Mouse (Mus musculus): Measurements from ENCODE around the gene Gm44596. TPM values are rescaled to one million over a fixed set of nuclear protein-coding genes. Genes with fewer than 3 reads are reported as not detected.

Gm44596 gene
- total RNA-seq, 1 experiment from 2014 or later, result not detected

GRCm38 (mm10) chr6:128416169-128416568 lies 40.9 kb downstream of the Gm44596 start:
- no peak for ATAC-seq (replicated peaks in 1 of 2; ENCODE audit: insufficient read depth in 1 of 2, low FRiP score in 2 of 2, low TSS enrichment in 1 of 2, low read depth in 1 of 2, poor library complexity in 2 of 2, severe bottlenecking in 2 of 2)

- ATAC-seq (replicated peaks in 1 of 2; ENCODE audit: insufficient read depth in 1 of 2, low FRiP score in 2 of 2, low TSS enrichment in 1 of 2, low read depth in 1 of 2, poor library complexity in 2 of 2, severe bottlenecking in 2 of 2), result no peak
These were observed 42.8 kb downstream of the Gm44596 start for GRCm38 (mm10) chr6:128418076-128418475.

- ATAC-seq (replicated peaks in 1 of 2; ENCODE audit: insufficient read depth in 1 of 2, low FRiP score in 2 of 2, low TSS enrichment in 1 of 2, low read depth in 1 of 2, poor library complexity in 2 of 2, severe bottlenecking in 2 of 2), result no peak
These were observed 45.7 kb downstream of the Gm44596 start for GRCm38 (mm10) chr6:128421036-128421435.

GRCm38 (mm10) chr6:128421480-128421879 lies 46.2 kb downstream of the Gm44596 start:
- no peak for ATAC-seq (replicated peaks in 1 of 2; ENCODE audit: insufficient read depth in 1 of 2, low FRiP score in 2 of 2, low TSS enrichment in 1 of 2, low read depth in 1 of 2, poor library complexity in 2 of 2, severe bottlenecking in 2 of 2)

GRCm38 (mm10) chr6:128423496-128424268 lies 48.4 kb downstream of the Gm44596 start:
- no peak for ATAC-seq (replicated peaks in 1 of 2; ENCODE audit: insufficient read depth in 1 of 2, low FRiP score in 2 of 2, low TSS enrichment in 1 of 2, low read depth in 1 of 2, poor library complexity in 2 of 2, severe bottlenecking in 2 of 2)

- ATAC-seq (replicated peaks in 1 of 2; ENCODE audit: insufficient read depth in 1 of 2, low FRiP score in 2 of 2, low TSS enrichment in 1 of 2, low read depth in 1 of 2, poor library complexity in 2 of 2, severe bottlenecking in 2 of 2), result peak; percentile 96 to 97
These were observed 49.1 kb downstream of the Gm44596 start, which contains the start of gene Itfg2 for GRCm38 (mm10) chr6:128424269-128425019. TSS of gene Itfg2 (minus strand) at chr6:128424931.

GRCm38 (mm10) chr6:128425046-128425445 lies 49.7 kb downstream of the Gm44596 start:
- no peak for ATAC-seq (replicated peaks in 1 of 2; ENCODE audit: insufficient read depth in 1 of 2, low FRiP score in 2 of 2, low TSS enrichment in 1 of 2, low read depth in 1 of 2, poor library complexity in 2 of 2, severe bottlenecking in 2 of 2)

- no peak for ATAC-seq (replicated peaks in 1 of 2; ENCODE audit: insufficient read depth in 1 of 2, low FRiP score in 2 of 2, low TSS enrichment in 1 of 2, low read depth in 1 of 2, poor library complexity in 2 of 2, severe bottlenecking in 2 of 2)
These were observed 52.3 kb downstream of the Gm44596 start for GRCm38 (mm10) chr6:128427571-128427970.

- ATAC-seq (replicated peaks in 1 of 2; ENCODE audit: insufficient read depth in 1 of 2, low FRiP score in 2 of 2, low TSS enrichment in 1 of 2, low read depth in 1 of 2, poor library complexity in 2 of 2, severe bottlenecking in 2 of 2), result no peak
These were observed 54.0 kb downstream of the Gm44596 start for GRCm38 (mm10) chr6:128429300-128429699.

GRCm38 (mm10) chr6:128429826-128430225 lies 54.5 kb downstream of the Gm44596 start:
- ATAC-seq (replicated peaks in 1 of 2; ENCODE audit: insufficient read depth in 1 of 2, low FRiP score in 2 of 2, low TSS enrichment in 1 of 2, low read depth in 1 of 2, poor library complexity in 2 of 2, severe bottlenecking in 2 of 2), result no peak

GRCm38 (mm10) chr6:128432356-128432915 lies 57.1 kb downstream of the Gm44596 start:
- no peak for ATAC-seq (replicated peaks in 1 of 2; ENCODE audit: insufficient read depth in 1 of 2, low FRiP score in 2 of 2, low TSS enrichment in 1 of 2, low read depth in 1 of 2, poor library complexity in 2 of 2, severe bottlenecking in 2 of 2)

GRCm38 (mm10) chr6:128433566-128433965 lies 58.3 kb downstream of the Gm44596 start:
- no peak for ATAC-seq (replicated peaks in 1 of 2; ENCODE audit: insufficient read depth in 1 of 2, low FRiP score in 2 of 2, low TSS enrichment in 1 of 2, low read depth in 1 of 2, poor library complexity in 2 of 2, severe bottlenecking in 2 of 2)

GRCm38 (mm10) chr6:128435474-128435873 lies 60.2 kb downstream of the Gm44596 start:
- ATAC-seq (replicated peaks in 1 of 2; ENCODE audit: insufficient read depth in 1 of 2, low FRiP score in 2 of 2, low TSS enrichment in 1 of 2, low read depth in 1 of 2, poor library complexity in 2 of 2, severe bottlenecking in 2 of 2), result peak; percentile 19 to 34

GRCm38 (mm10) chr6:128436356-128437005 lies 61.2 kb downstream of the Gm44596 start:
- no peak for ATAC-seq (replicated peaks in 1 of 2; ENCODE audit: insufficient read depth in 1 of 2, low FRiP score in 2 of 2, low TSS enrichment in 1 of 2, low read depth in 1 of 2, poor library complexity in 2 of 2, severe bottlenecking in 2 of 2)

GRCm38 (mm10) chr6:128437288-128437687 lies 62.0 kb downstream of the Gm44596 start:
- ATAC-seq (replicated peaks in 1 of 2; ENCODE audit: insufficient read depth in 1 of 2, low FRiP score in 2 of 2, low TSS enrichment in 1 of 2, low read depth in 1 of 2, poor library complexity in 2 of 2, severe bottlenecking in 2 of 2), result no peak

GRCm38 (mm10) chr6:128437731-128438316 lies 62.5 kb downstream of the Gm44596 start:
- peak; percentile 14 to 25; a peak in 3 of 4 replicates for ATAC-seq (replicated peaks in 1 of 2; ENCODE audit: insufficient read depth in 1 of 2, low FRiP score in 2 of 2, low TSS enrichment in 1 of 2, low read depth in 1 of 2, poor library complexity in 2 of 2, severe bottlenecking in 2 of 2)

- peak; percentile 80 to 85 for ATAC-seq (replicated peaks in 1 of 2; ENCODE audit: insufficient read depth in 1 of 2, low FRiP score in 2 of 2, low TSS enrichment in 1 of 2, low read depth in 1 of 2, poor library complexity in 2 of 2, severe bottlenecking in 2 of 2)
These were observed 63.1 kb downstream of the Gm44596 start, which contains the start of gene Fkbp4 for GRCm38 (mm10) chr6:128438317-128438870. TSS of gene Fkbp4 (minus strand) at chr6:128438677.

Measured in hematopoietic stem cell, adult 5-6 weeks (primary cell).